9 mouse cellular contexts compared by ENCODE assay signal in genomic region chr9:62364216-62364615, GRCm38 (mm10). TPM values are rescaled to one million over a fixed set of nuclear protein-coding genes. Genes with fewer than 3 reads are reported as not detected.
DNase-seq lines count a peak whose midpoint lies in the region; ATAC-seq and TF ChIP-seq lines count a peak whose summit lies in the region.
"Had no signal": no experiment of that assay in that cellular context is flagged by ENCODE, and none has a peak within 500 bp of the region (broad histone marks: within the 10 kb centered on the region; RNA-seq: fewer than 3 reads in every experiment).

No protein-coding gene starts in this region.

- peak overlapping the region; percentile 84; the same call in 1 of the 2 replicates for H3K27ac ChIP-seq in kidney, embryonic 15.5 days
- 0 out of 2 replicates have a peak overlapping the region, but pooled peaks have one; percentile 32 for H3K27ac ChIP-seq in embryonic fibroblast, embryonic 13.5 days (ENCODE audit: insufficient read depth, low read length)
- no peak overlapping the region for H3K27ac ChIP-seq in intestine, embryonic 15.5 days

- H3ac ChIP-seq in myocyte (ENCODE audit: control insufficient read depth, insufficient read length): no peak overlapping the region

- ATAC-seq in kidney, embryonic 15.5 days (replicated peaks; ENCODE audit: low FRiP score): no peak
- no peak for ATAC-seq in intestine, embryonic 15.5 days
- ATAC-seq in erythroid progenitor cell, adult 5-6 weeks (replicated peaks; ENCODE audit: low FRiP score, poor library complexity, severe bottlenecking): no peak
- no peak for ATAC-seq in granulocyte monocyte progenitor cell, adult 5-6 weeks (replicated peaks; ENCODE audit: poor library complexity, severe bottlenecking)

- peak overlapping the region; percentile 34 for H3K4me3 ChIP-seq in kidney, embryonic 15.5 days (replicated peaks)
- no peak overlapping the region for H3K4me3 ChIP-seq in embryonic fibroblast, embryonic 13.5 days (ENCODE audit: insufficient read depth, low read length)
- no peak overlapping the region for H3K4me3 ChIP-seq in intestine, embryonic 15.5 days (replicated peaks)
- H3K4me3 ChIP-seq in myocyte: no peak overlapping the region

- no peaks in the 10 kb centered on the region for H3K9me3 ChIP-seq in kidney, embryonic 15.5 days (replicated peaks)
- H3K9me3 ChIP-seq in intestine, embryonic 15.5 days: no peaks in the 10 kb centered on the region

- no peak for TF ChIP-seq CTCF in embryonic fibroblast, embryonic 13.5 days (IDR thresholded peaks at IDR 0.05; ENCODE audit: borderline replicate concordance, insufficient read depth, low read length)

- peaks cover 99% of the 10 kb centered on the region for H3K4me1 ChIP-seq in kidney, embryonic 15.5 days
- peaks cover 15% of the 10 kb centered on the region for H3K4me1 ChIP-seq in embryonic fibroblast, embryonic 13.5 days (ENCODE audit: control insufficient read depth, insufficient read depth, low read length)
- peaks cover 81% of the 10 kb centered on the region for H3K4me1 ChIP-seq in intestine, embryonic 15.5 days (replicated peaks)

- no peak for TF ChIP-seq POLR2A in embryonic fibroblast, embryonic 13.5 days (IDR thresholded peaks at IDR 0.05; ENCODE audit: low read depth, low read length)
- no peak for TF ChIP-seq POLR2A in myocyte (IDR thresholded peaks at IDR 0.05; ENCODE audit: insufficient read length, low read depth)

- WGBS in kidney, embryonic 15.5 days: 21% methylated on average over 6 of the region's 6 CpGs
- 23% methylated on average over 6 of the region's 6 CpGs for WGBS in intestine, embryonic 15.5 days

- H3K27me3 ChIP-seq in kidney, embryonic 15.5 days: no peaks in the 10 kb centered on the region
- no peaks in the 10 kb centered on the region for H3K27me3 ChIP-seq in intestine, embryonic 15.5 days (replicated peaks)
- no peaks in the 10 kb centered on the region for H3K27me3 ChIP-seq in myocyte (ENCODE audit: control insufficient read depth, insufficient read depth, insufficient read length)
- H3K27me3 ChIP-seq: Patski had no signal

- H3K4me2 ChIP-seq in kidney, embryonic 15.5 days: peak overlapping the region; percentile 64
- peak overlapping the region; percentile 69 for H3K4me2 ChIP-seq in intestine, embryonic 15.5 days (replicated peaks)
- peak overlapping the region; percentile 53 for H3K4me2 ChIP-seq in myocyte (ENCODE audit: low read depth)

- peak overlapping the region; percentile 31; the same call in 1 of the 2 replicates for H3K9ac ChIP-seq in kidney, embryonic 15.5 days
- H3K9ac ChIP-seq in intestine, embryonic 15.5 days: no peak overlapping the region

- DNase-seq in kidney, adult 18-20 months: no peak
- no peak for DNase-seq in spleen, postnatal 4 days (ENCODE audit: low spot score in 2 of 2)

- peaks cover 2% of the 10 kb centered on the region; the same call in 1 of the 2 replicates for H3K36me3 ChIP-seq in kidney, embryonic 15.5 days
- no peaks in the 10 kb centered on the region for H3K36me3 ChIP-seq in intestine, embryonic 15.5 days
- H3K36me3 ChIP-seq in myocyte (ENCODE audit: control insufficient read depth, insufficient read depth): no peaks in the 10 kb centered on the region

- peaks cover 75% of the 10 kb centered on the region for H3K79me2 ChIP-seq in myocyte (ENCODE audit: control insufficient read depth, insufficient read depth)

TF ChIP-seq in myocyte, 11 proteins besides CTCF, POLR2A, EP300 and RAD21:
- TF ChIP-seq REST (IDR thresholded peaks at IDR 0.05; ENCODE audit: insufficient read depth, insufficient read length) (no peak), SRF (IDR thresholded peaks at IDR 0.05; ENCODE audit: control insufficient read depth, insufficient read length, low read depth) (no peak), USF1 (IDR thresholded peaks at IDR 0.05; ENCODE audit: low read depth) (no peak), MYOG (IDR thresholded peaks at IDR 0.05; ENCODE audit: control insufficient read depth in 1 of 3, insufficient read depth in 1 of 3, insufficient read length in 2 of 3, low read depth in 2 of 3) (no peak), E2F4 (IDR thresholded peaks at IDR 0.05; ENCODE audit: insufficient read depth) (no peak), POLR2AphosphoS2 (IDR thresholded peaks at IDR 0.05; ENCODE audit: insufficient read length, low read depth) (no peak), CEBPB (IDR thresholded peaks at IDR 0.05; ENCODE audit: insufficient read depth, poor library complexity, severe bottlenecking) (no peak), TCF12 (IDR thresholded peaks at IDR 0.05; ENCODE audit: insufficient read depth, poor library complexity, severe bottlenecking) (no peak), TCF3 (IDR thresholded peaks at IDR 0.05; ENCODE audit: insufficient read length, low read depth) (no peak), MAX (IDR thresholded peaks at IDR 0.05; ENCODE audit: low read depth) (no peak), MYOD1 (IDR thresholded peaks at IDR 0.05; ENCODE audit: control insufficient read depth in 1 of 3, insufficient read length in 2 of 3, low read depth in 2 of 3) (no peak)
TF ChIP-seq in myocyte: peak in this region for 0.

RNA-seq across cellular contexts. Expression of gene Anp32a, which starts 23.1 kb away (rescaled TPM):
- polyA plus RNA-seq in kidney, embryonic 15.5 days (2015; fragmentation: Nextera tagmentation; extraction: Ambion mirVana): 217 and 225 TPM in 2 replicates
- polyA plus RNA-seq in embryonic fibroblast, embryonic 13.5 days (2011; ENCODE audit: insufficient read length, low read depth, missing spikeins): 352 and 487 TPM in 2 replicates
- 149 and 165 TPM in 2 replicates for polyA plus RNA-seq in intestine, embryonic 15.5 days (2015; fragmentation: Nextera tagmentation; extraction: Ambion mirVana)
- 83.9 TPM for polyA plus RNA-seq in myocyte (2012; fragmentation: generic; extraction: Trizol)
- 114 and 141 TPM in 2 replicates for total RNA-seq in erythroid progenitor cell, adult 5-6 weeks (2015; ENCODE audit: low replicate concordance)
- total RNA-seq in erythroid progenitor cell, adult 5-6 weeks (2017; ENCODE audit: low replicate concordance): 101 and 162 TPM in 2 replicates
- total RNA-seq in granulocyte monocyte progenitor cell, adult 5-6 weeks (2014; fragmentation: Nextera tagmentation): 212 and 423 TPM in 2 replicates
- 721 and 833 TPM in 2 replicates for total RNA-seq in granulocyte monocyte progenitor cell, adult 5-6 weeks (2017)
